Mouse (Mus musculus) CD8-positive naive resting alpha-beta T cell, adult 2 months (primary cell): ENCODE data around the gene Lpar5.
A peak's percentile ranks its signal among the peaks of the same experiment; 100 is the strongest.

Experiments
- DNase-seq, 2 experiments: peaks; one replicate each; pipeline ENCODE4 v3.0.0; 2022; ENCODE audit warnings: low read depth in 2 of 2, low spot score in 2 of 2

The Lpar5 gene

GRCm38 (mm10) chr6:125082801-125083386, 15.2 kb downstream of the Lpar5 start:
- no peak for DNase-seq

- DNase-seq, result peak; percentile 54 to 62
These were observed 16.7 kb downstream of the Lpar5 start for GRCm38 (mm10) chr6:125084424-125084823.

- DNase-seq, result no peak
These were observed 20.2 kb downstream of the Lpar5 start for GRCm38 (mm10) chr6:125087937-125088336.

DNA sequence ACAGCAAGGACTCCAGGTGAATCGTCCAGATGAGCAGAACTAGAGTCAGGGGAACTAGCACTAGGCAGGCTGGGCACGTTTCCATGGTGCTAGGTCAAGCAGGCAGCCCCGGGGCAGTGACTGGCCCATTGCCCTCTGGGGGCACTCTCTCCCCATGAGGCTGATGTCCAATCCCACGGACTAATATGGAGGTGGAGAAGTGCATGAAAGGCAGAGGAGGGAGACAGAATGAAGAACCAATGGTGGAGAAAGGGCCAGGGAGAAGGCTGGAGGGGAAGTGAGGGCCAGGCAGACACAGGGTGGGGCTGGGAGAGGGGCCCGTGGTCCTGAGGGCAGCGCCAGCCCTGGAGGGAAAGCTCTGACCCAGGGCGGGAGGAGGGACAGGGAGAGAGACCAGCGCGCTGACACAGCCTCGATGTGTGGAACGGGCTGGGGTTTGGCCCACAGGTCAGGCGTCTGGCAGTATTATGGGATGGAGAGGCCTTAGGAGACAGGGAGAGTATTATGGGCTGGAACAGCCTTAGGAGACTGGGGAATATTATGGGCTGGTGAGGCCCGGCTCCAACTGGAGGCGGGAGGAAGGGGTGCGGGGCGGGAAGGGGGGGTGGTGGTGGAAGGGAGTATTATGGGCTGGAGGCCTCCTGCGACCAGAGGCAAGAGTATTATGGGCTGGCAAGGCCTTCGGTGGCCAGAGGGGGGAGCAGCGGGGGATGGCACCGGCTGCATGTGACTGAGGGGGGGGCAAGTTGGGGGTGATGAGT, 21.0 kb downstream of the Lpar5 start:
- no peak for DNase-seq

DNA sequence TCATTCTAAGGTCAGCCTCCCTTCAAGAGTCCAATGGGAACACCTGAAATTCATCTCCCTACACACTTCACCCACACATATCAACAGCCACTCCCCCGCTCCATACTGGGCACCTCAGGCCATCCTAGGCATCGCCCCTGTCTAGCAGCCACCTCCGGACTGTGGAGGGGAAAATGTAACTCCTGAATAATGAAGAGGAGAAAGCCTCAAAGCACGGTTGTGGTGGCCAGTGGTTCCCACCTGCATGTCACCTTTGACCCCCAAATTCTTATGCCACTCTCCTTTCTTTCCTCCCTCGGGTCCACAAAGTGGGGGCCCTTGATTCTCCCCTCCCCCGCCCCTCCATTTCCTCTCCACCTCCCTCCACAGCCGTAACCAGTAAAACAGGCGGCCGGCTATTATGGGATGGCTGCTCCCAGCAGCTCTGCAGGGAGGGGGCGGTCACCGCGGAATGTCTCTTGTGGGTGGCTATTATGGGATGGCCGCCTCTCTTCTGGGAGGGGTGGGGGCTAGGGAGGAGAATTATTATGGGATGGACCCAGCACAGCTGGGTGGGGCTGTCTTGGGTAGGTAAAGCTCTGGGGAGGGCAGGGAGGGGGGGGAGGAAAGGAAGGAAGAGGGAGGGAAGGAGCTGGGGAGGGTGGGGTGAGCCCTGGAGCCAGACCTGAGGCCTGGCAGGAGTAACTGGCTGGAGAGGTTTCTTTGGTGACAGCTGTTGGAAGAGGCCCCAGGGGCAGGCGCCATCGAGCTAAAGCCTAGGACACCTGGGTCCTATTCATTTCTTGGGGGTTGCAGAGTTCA, 22.0 kb downstream of the Lpar5 start:
- no peak for DNase-seq

DNA sequence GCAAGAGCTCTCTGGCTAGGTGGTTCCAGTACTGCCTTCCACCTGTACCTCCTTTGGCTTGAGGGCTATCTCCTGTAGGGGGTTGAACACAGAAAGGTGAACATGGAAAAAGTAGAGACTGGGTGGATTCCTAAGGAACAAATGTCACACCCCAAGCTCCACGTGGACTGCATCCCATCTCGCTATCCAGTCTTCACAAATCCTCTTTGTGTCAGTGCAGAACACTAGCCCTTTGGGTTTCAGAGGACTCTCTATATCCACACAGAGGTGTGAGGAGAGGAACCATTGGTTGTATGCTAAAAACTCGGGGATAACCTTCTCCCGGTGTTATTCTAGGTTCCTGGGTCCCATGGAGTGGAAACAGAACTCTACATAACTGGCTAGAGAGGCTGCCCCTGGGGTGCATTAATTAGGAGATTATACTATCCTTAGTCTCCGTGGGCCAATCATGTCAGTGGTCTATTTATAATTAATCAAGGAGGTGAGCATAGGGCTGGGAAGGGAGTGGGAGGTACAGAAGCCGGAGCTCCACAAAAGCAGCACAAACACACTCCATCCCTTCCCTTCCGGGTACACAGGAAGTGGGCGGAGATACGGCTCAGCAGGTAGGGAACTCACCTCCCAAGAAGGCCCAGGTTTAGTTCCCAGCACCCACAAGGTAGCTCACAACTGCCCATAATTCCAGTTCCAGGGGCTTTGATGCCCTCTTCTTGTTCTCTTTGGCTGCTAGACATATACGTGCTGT, 22.8 kb downstream of the Lpar5 start:
- no peak for DNase-seq

- DNase-seq, result no peak
These were observed 24.7 kb downstream of the Lpar5 start for GRCm38 (mm10) chr6:125092372-125092771.

DNA sequence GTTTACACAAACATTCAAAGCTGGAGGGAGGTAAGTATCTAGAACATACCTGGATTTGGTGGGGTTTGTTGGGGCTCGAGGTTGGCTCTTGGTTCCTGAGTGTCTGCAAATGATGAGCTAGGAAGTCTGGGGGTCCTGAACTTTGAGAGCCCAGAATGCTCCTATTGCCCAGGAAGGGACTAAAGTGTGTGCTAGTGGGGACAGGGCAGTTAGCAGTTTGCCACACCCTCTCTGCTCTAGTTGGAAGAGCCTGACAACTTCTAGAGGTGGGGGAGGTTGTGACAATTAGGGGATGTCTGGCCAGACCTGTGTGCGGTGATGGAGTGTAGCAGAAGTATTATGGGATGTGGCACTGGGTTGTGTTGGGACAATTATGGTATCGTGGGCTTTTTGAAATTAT, 27.1 kb downstream of the Lpar5 start:
- no peak for DNase-seq

- DNase-seq, result peak; percentile 70 to 79
These were observed 27.9 kb downstream of the Lpar5 start, which contains the start of gene Chd4 for GRCm38 (mm10) chr6:125095391-125096278. TSS of gene Chd4 (plus strand) at chr6:125095981.

DNA sequence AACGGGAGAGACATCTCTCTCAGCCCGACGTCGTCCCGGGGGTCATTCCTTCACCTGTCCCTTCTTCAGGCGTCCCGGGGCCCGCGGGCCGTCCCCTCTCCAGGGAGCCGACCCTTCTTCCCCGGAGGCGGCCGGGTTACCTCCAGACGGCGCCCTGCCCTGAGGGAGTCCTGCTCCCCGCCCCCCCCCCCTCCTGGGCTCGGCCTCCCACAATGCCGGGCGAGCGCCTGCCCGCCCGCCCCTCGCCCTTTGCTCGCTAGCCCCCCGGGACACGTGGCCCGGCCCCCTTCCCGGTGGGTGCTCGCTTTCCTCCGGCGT, 28.5 kb downstream of the Lpar5 start:
- DNase-seq, result no peak

DNA sequence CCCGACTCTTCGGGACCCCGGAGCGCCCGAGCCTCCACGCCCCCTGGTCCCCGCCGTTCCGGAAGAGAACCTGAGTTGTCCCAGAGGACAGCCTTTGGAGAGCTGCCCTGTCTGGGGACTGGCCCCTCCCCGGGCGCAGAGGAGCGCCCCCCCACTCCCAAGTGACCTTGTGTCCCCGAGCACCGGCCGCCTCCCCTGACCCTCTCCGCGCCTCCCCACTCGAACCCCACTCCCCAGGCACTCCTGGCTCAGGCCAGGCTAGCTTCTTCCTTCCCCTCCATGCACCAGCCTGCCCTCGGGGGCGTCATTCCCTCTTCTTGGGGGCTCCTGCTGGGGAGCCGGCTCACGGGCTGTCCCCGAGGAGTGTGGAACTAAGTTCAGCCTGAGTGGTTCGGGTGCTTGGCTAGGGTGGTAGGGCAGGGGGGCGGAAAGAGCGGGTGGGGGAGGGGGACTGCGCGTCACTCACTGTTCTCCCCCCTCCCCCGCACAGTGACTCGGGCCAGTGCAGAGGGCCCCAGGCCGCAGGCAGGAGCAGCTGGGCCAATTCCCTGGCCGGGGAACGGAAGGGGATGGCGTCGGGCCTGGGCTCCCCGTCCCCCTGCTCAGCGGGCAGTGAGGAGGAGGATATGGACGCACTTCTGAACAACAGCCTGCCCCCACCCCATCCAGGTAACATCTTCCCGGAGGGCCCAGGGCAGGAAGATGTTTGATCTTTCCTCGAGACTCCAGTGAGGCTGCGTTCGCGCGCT, 29.1 kb downstream of the Lpar5 start:
- peak; percentile 21 to 23 for DNase-seq

DNA sequence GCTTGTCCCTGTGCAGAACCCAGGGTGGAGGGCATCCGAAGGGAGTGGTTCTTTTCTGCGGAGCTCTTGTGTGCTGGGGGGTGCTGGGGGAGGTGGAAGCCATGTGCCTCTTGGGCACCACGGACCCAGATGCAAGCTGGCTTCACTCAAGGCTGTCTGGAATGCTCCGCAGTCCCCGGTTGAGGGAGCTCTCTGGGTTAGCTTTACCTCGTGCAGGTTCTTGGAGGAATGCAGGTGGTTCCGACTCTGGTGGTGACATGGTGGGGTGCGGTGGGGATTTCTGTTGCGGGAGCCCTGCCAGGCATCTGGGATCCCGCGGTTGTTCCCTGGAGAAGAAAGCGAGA, 29.6 kb downstream of the Lpar5 start:
- no peak for DNase-seq

DNA sequence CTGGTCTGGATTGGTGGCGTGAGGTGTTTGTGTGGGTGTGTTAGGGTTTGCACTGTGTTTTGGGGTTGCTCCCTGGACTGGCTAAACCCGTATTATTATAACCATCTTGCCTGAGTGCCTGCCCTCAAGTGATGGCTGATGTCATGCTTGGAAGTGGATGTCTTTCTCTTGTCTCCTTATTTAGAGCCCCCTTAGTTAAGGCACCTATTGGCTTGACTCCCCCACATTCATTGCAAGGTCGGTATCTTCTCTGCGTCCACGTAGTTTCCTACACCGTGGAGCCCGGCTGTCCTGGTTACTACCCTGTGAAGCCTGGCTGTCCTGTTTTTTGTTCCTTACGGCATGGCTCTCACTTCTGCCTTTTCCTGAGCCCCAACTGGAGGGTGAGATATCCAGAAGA, 30.2 kb downstream of the Lpar5 start:
- DNase-seq, result no peak

DNA sequence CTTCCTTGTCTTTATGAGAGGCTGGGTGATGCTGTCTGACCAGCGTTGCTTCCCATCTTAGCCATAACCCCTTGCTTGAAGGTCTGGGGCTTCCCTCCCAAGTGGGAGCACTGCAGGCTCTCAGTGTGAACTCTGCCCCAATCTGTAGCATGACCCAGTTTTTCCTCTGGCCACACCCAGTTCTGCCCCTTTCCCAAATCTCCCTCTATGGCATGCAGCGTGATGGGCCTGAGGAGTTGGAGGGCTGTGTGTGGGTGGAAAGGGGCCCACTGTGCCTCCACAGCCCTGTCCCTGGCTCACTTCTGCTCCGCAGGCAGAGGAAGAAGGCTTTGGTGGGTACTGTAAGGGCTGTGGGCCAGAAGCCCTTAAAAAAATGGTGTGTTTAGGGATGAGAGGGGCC, 30.8 kb downstream of the Lpar5 start:
- DNase-seq, result no peak

GRCm38 (mm10) chr6:125099421-125099971, 31.8 kb downstream of the Lpar5 start:
- peak; percentile 52 to 63 for DNase-seq

DNA sequence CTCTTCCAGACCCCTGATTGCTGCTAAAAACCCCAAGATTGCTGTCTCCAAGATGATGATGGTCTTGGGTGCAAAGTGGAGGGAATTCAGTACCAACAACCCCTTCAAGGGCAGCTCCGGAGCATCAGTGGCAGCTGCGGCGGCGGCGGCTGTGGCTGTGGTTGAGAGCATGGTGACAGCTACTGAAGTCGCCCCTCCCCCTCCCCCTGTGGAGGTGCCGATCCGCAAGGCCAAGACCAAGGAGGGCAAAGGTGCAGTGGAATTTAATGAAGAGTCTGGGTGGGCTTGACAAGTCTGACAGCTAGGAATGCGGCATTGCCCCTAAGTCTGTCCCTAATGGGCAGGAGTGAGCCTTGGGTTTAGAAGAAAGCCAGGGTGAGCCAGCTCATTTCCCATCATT, 33.7 kb downstream of the Lpar5 start:
- no peak for DNase-seq

- DNase-seq, result no peak
These were observed 36.5 kb downstream of the Lpar5 start for GRCm38 (mm10) chr6:125104223-125104622.

GRCm38 (mm10) chr6:125107705-125108104, 40.0 kb downstream of the Lpar5 start:
- DNase-seq, result no peak

GRCm38 (mm10) chr6:125109371-125109770, 41.7 kb downstream of the Lpar5 start:
- DNase-seq, result no peak

DNA sequence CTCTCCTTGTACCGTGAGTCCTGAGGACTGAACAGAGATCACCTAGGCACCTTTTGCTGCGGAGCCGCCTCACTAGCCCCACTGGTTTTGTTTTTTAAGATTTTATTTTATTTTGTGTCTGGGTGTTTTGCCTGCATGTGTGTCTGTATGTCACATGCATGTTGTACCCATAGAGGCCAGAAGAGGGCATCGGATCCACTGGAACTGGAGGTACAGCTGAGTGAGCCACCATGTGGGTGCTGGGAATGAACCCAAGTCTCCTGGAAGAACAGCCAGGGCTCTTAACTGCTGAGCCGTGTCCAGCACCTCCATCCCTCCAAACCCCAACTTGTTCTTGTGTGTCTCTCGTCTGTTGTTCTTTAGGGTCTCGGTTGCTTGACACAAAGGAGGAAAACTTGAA, 43.2 kb downstream of the Lpar5 start:
- peak in 1 of 2 experiments; percentile 35 for DNase-seq
